Mouse (Mus musculus): ENCODE measurements at regions not wholly inside any gene's neighbourhood (a gene's known extent, or its start where the extent isn't known, plus 50 kb on each side); places are given as distances from the start of the nearest gene placed in this dataset.

- DNase-seq (ENCODE audit: low read depth, low spot score): no peak
These were observed 281.0 kb upstream of the 4930452B06Rik start for GRCm38 (mm10) chr14:8946851-8947625.

- peak; percentile 46 for DNase-seq (ENCODE audit: low read depth, low spot score)
These were observed 269.1 kb upstream of the 4930452B06Rik start for GRCm38 (mm10) chr14:8935121-8935520.

Data from R1 (cell line).